Mouse (Mus musculus): ENCODE measurements around the gene Pnliprp2. TPM values are rescaled to one million over a fixed set of nuclear protein-coding genes. Genes with fewer than 3 reads are reported as not detected.

Gene Pnliprp2
- polyA plus RNA-seq, 1 experiment from 2014 or later = 0.10 TPM

DNA sequence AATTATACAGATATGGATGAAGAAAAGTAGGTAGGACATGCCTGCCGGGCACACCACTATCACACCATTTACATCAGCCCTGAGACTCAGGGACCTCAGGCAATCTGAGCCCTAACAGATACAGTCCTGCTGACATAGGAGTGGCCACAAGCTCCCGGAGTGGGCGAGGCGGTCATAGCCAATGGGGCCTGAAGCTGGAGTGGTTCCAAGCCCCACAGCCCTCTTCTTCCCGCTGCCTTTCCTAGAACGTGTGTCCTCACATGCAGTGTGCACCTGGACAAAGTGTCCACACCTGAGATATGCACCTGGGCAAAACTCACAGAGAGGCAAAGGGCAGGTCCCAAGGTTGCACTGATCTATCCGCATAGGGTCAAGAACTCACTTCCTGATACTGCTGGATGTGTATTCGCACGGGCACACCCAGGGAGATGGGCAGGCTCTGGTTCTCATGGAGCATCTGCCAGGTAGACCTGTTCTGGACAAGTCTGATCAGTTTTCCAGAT lies 12.0 kb upstream of the Pnliprp2 start:
- WGBS = 85% methylated on average over 9 of the region's 9 CpGs

DNA sequence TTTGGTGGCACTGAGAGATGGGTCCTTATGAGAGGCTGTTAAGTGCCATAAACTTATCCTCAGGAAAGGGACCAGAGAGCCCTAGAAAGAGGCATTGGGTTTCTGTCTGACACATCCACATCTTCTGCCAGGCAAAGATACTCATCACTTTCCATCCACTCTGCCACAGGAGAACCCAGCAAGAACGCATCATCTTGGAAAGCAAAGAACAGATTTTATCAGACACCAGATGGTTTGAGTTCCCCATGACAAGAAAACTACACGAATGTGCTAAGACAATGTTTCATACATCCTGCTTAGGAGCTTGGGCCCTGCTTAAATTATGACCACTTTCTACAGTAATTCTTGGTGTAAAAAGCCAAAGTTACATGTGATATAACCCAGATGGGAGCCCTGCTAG lies 8.7 kb upstream of the Pnliprp2 start:
- ATAC-seq (ENCODE audit: insufficient number of reproducible peaks, low FRiP score) = no peak

More for the DNA sequence above, 12.0 kb upstream of the Pnliprp2 start:
- H3K4me1 ChIP-seq (replicated peaks) = no peaks in the 10 kb centered on the region
- H3K9me3 ChIP-seq (replicated peaks) = no peaks in the 10 kb centered on the region
- no peak overlapping the region for H3K9ac ChIP-seq
- no peak overlapping the region for H3K4me2 ChIP-seq
- no peak for ATAC-seq (ENCODE audit: insufficient number of reproducible peaks, low FRiP score)
- no peaks in the 10 kb centered on the region for H3K36me3 ChIP-seq
- H3K27ac ChIP-seq (ENCODE audit: poor library complexity, severe bottlenecking) = no peak overlapping the region
- H3K27me3 ChIP-seq (replicated peaks) = no peaks in the 10 kb centered on the region; the same call in 1 of the 2 replicates
- no peak overlapping the region for H3K4me3 ChIP-seq

DNA sequence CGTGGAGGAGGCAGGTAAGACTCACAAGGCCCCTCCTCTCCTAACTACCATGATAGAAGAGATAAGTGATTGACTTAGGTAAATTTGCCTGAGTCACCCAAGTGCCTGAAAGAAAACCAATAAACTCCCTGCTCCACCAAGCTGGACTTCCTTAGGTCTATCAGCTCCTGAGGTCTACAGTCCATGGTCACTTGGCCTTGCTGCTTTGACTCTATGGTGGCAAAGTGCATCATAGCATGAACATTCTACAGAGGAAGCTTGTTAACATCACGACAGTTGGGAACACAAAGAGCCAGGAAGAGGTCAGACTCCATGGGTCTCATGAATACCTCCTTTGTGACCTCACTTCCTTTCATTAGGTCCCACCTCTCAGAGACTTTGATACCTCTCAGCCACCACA lies 8.0 kb upstream of the Pnliprp2 start:
- H3K36me3 ChIP-seq = no peaks in the 10 kb centered on the region
- no peak overlapping the region for H3K4me3 ChIP-seq
- no peak overlapping the region for H3K9ac ChIP-seq
- H3K4me1 ChIP-seq (replicated peaks) = no peaks in the 10 kb centered on the region
- no peak overlapping the region for H3K27ac ChIP-seq (ENCODE audit: poor library complexity, severe bottlenecking)
- no peaks in the 10 kb centered on the region; the same call in 1 of the 2 replicates for H3K27me3 ChIP-seq (replicated peaks)
- no peak overlapping the region for H3K4me2 ChIP-seq
- no peak for ATAC-seq (ENCODE audit: insufficient number of reproducible peaks, low FRiP score)
- 58% methylated on average over 2 of the region's 2 CpGs for WGBS
- H3K9me3 ChIP-seq (replicated peaks) = 0 out of 2 replicates have a peak, but pooled peaks cover 8% of the 10 kb centered on the region

More for the DNA sequence above, 8.7 kb upstream of the Pnliprp2 start:
- H3K4me3 ChIP-seq = no peak overlapping the region
- H3K4me1 ChIP-seq (replicated peaks) = no peaks in the 10 kb centered on the region
- 65% methylated on average over 2 of the region's 2 CpGs for WGBS
- H3K27ac ChIP-seq (ENCODE audit: poor library complexity, severe bottlenecking) = no peak overlapping the region
- H3K36me3 ChIP-seq = no peaks in the 10 kb centered on the region
- H3K4me2 ChIP-seq = no peak overlapping the region
- 0 out of 2 replicates have a peak, but pooled peaks cover 4% of the 10 kb centered on the region for H3K9me3 ChIP-seq (replicated peaks)
- H3K9ac ChIP-seq = no peak overlapping the region
- no peaks in the 10 kb centered on the region; the same call in 1 of the 2 replicates for H3K27me3 ChIP-seq (replicated peaks)

DNA sequence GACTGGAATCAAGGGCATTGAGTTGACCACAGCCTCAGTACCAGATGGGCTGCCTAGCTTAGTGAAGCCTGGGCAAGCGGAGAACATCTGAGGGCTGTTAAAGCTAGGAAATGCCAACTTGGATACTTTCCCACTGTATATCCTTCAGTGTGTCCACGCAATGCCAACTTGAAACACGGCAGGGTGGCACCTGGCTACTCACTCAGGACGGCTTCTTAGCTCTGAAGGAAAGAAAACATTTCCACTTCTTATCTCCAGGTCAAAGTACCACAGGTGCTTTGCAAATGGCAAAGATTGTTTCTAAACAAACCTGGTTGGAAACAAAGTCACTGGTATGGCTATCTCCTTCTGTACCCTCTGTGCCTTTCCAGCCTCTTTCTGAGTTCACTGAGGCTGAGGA lies 648 bp upstream of the Pnliprp2 start:
- WGBS = 82% methylated on average over 4 of the region's 4 CpGs
- ATAC-seq (ENCODE audit: insufficient number of reproducible peaks, low FRiP score) = no peak
- Histone ChIP-seq H3K4me2 (no peak overlapping the region), H3K27ac (ENCODE audit: poor library complexity, severe bottlenecking) (no peak overlapping the region), H3K27me3 (replicated peaks) (peaks cover 5% of the 10 kb centered on the region; the same call in 1 of the 2 replicates), H3K9ac (no peak overlapping the region), H3K9me3 (replicated peaks) (0 out of 2 replicates have a peak, but pooled peaks cover 10% of the 10 kb centered on the region), H3K36me3 (no peaks in the 10 kb centered on the region), H3K4me1 (replicated peaks) (peaks cover 4% of the 10 kb centered on the region; the same call in 1 of the 2 replicates), H3K4me3 (no peak overlapping the region)

DNA sequence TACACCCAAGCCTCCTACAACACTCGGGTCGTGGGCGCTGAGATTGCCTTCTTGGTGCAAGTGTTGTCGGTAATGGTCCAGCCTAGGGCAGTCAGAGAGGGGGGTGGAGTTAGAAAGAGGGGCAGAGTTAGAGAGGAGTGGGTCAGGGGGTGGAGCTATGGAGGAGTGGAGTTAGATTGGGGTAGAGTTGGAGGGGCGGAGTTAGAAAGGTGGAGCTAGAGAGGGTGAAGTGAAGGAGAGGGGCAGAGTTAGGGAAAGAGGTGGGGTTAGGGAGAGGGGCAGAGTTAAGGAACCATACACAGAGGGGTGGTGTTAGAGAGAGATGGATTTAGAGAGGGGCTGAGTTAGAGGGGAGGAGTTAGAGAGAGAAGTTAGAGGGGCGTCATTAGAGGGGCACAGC lies 2.8 kb downstream of the Pnliprp2 start:
- no peak overlapping the region for H3K27ac ChIP-seq (ENCODE audit: poor library complexity, severe bottlenecking)
- no peak; the same call in 1 of the 2 replicates for ATAC-seq (ENCODE audit: insufficient number of reproducible peaks, low FRiP score)
- H3K4me3 ChIP-seq = no peak overlapping the region
- no peaks in the 10 kb centered on the region for H3K36me3 ChIP-seq
- no peaks in the 10 kb centered on the region for H3K9me3 ChIP-seq (replicated peaks)
- H3K4me2 ChIP-seq = no peak overlapping the region
- peaks cover 5% of the 10 kb centered on the region; the same call in 1 of the 2 replicates for H3K27me3 ChIP-seq (replicated peaks)
- peaks cover 4% of the 10 kb centered on the region; the same call in 1 of the 2 replicates for H3K4me1 ChIP-seq (replicated peaks)
- 21% methylated on average over 6 of the region's 6 CpGs for WGBS
- H3K9ac ChIP-seq = no peak overlapping the region

DNA sequence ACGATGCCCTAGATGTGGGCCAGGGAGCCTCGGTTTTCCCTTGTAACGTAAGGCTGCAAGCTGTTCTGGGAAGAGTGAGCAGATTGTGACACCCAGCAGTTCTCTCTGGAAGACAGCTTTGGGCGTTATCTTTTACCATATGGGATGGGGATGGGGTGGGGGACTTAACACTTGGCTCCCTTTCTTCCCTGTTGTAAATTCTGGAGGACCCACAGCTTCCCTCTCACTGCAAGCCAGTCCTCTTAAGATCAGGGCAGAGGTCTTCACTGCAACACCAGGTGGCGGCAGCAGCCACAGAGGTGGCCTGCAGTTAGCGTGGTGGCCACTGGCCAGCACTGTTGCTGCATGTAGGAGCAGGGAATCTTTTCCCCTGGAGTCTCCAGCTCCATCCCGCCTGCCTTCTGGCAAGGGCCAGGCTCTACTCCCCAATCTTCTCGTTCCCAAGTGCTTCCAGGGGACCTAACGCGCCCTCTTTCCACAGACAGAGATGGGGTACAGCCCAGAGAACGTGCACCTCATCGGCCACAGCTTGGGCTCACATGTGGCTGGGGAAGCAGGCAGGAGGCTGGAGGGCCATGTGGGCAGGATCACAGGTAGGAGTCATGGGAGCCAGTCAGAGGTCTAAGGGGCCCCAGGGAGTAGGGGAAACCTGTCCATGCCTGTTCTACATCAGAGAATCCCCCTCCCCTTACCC lies 3.5 kb downstream of the Pnliprp2 start:
- ATAC-seq (ENCODE audit: insufficient number of reproducible peaks, low FRiP score) = peak; percentile 78; the same call in 1 of the 2 replicates
- H3K36me3 ChIP-seq = no peaks in the 10 kb centered on the region
- no peak overlapping the region for H3K9ac ChIP-seq
- H3K9me3 ChIP-seq (replicated peaks) = no peaks in the 10 kb centered on the region
- no peak overlapping the region for H3K4me3 ChIP-seq
- no peak overlapping the region for H3K27ac ChIP-seq (ENCODE audit: poor library complexity, severe bottlenecking)
- H3K4me1 ChIP-seq (replicated peaks) = peaks cover 4% of the 10 kb centered on the region; the same call in 1 of the 2 replicates
- 9% methylated on average over 12 of the region's 12 CpGs for WGBS
- H3K27me3 ChIP-seq (replicated peaks) = peaks cover 5% of the 10 kb centered on the region; the same call in 1 of the 2 replicates
- no peak overlapping the region for H3K4me2 ChIP-seq

DNA sequence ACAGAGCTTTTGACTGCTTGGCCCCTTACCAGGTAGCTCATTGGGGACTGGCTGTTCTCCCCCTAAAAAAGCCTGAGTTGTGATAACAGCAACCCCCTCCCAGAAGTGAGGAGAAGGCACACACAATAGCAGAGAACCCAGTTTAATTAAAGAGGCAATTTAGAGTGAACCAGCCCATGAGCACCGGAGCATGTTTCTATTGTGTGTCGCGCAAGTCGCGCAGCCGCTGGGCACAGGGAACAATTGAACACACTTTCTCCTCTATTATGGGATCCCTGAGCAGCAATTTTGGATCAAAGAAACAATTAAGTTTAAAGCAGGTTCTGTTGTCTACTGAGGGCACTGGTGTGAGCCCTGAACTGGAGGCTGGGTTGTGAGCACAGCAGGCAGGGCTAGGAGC lies 7.8 kb downstream of the Pnliprp2 start:
- no peak overlapping the region for H3K4me2 ChIP-seq
- H3K36me3 ChIP-seq = no peaks in the 10 kb centered on the region
- peaks cover 9% of the 10 kb centered on the region; the same call in 1 of the 2 replicates for H3K27me3 ChIP-seq (replicated peaks)
- H3K4me1 ChIP-seq (replicated peaks) = peaks cover 7% of the 10 kb centered on the region
- no peaks in the 10 kb centered on the region for H3K9me3 ChIP-seq (replicated peaks)
- no peak for ATAC-seq (ENCODE audit: insufficient number of reproducible peaks, low FRiP score)
- no peak overlapping the region for H3K27ac ChIP-seq (ENCODE audit: poor library complexity, severe bottlenecking)
- WGBS = 97% methylated on average over 6 of the region's 6 CpGs
- no peak overlapping the region for H3K9ac ChIP-seq
- no peak overlapping the region for H3K4me3 ChIP-seq

DNA sequence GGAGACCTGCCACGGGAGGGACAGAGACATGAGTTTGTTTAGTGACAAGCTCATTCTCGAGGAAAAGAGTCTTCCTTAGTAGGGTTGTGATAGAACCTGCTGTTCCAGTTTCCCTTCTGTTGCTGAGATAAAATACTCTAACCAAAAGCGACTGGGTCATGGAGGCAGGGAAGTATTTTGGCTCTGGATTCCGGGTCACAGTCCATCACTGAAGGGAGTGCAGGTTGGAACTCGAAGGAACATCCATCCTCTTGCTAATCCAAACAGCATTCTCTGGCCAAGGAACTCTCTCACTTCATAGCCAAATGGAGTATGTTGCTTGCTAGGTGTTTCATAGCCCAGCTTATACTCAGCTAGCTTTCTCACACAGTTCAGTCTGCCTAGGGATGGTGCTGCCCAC lies 16.9 kb downstream of the Pnliprp2 start:
- Histone ChIP-seq H3K4me1 (replicated peaks) (peaks cover 3% of the 10 kb centered on the region; the same call in 1 of the 2 replicates), H3K27ac (ENCODE audit: poor library complexity, severe bottlenecking) (no peak overlapping the region), H3K9me3 (replicated peaks) (no peaks in the 10 kb centered on the region), H3K9ac (no peak overlapping the region), H3K27me3 (replicated peaks) (no peaks in the 10 kb centered on the region), H3K4me3 (no peak overlapping the region), H3K4me2 (no peak overlapping the region), H3K36me3 (no peaks in the 10 kb centered on the region)
- no peak for ATAC-seq (ENCODE audit: insufficient number of reproducible peaks, low FRiP score)
- 63% methylated on average over 5 of the region's 5 CpGs for WGBS

DNA sequence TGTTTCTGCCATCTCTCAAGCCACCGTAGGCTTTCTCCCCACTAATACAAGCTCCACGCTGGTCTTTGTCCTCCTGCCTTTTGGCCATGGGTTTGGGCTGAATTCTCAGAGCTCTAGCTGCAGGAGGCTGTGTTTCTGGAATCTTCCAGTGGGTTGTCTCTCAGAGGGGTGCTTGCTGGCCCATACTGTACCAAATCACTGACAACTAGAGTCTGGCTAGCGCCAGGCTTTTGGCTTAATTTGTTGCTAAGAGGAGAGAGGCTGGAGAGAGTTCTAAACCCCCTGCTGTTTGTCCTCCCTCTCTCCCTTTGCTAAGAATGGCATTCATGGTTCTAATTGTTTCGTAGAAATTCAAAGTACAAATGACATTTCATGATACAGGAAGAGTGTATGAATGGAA lies 22.0 kb downstream of the Pnliprp2 start:
- no peak overlapping the region for H3K9ac ChIP-seq
- 71% methylated on average over 4 of the region's 4 CpGs for WGBS
- ATAC-seq (ENCODE audit: insufficient number of reproducible peaks, low FRiP score) = no peak
- H3K36me3 ChIP-seq = no peaks in the 10 kb centered on the region
- no peak overlapping the region for H3K27ac ChIP-seq (ENCODE audit: poor library complexity, severe bottlenecking)
- no peak overlapping the region for H3K4me2 ChIP-seq
- no peaks in the 10 kb centered on the region for H3K9me3 ChIP-seq (replicated peaks)
- 0 out of 2 replicates have a peak, but pooled peaks cover 3% of the 10 kb centered on the region for H3K4me1 ChIP-seq (replicated peaks)
- no peaks in the 10 kb centered on the region for H3K27me3 ChIP-seq (replicated peaks)
- no peak overlapping the region for H3K4me3 ChIP-seq

DNA sequence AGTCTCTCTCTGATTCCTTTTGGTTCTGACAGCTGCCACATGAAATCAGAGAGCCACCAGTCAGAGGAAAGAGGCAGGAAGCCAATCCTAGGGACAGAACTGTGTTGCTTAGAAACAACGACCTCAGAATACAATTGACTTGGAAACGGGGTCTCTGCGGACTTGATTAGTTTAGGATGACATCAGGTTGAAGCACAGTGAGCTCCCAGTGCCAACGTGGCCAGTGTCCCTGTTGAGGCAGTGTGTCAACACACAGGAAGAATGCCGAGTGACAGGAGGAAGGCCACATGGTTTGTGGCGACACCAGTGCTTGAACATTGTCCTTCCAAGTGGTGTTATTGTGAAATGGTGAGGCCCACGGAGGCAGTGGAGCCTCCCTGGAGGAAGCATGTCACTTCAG lies 24.4 kb downstream of the Pnliprp2 start:
- H3K4me3 ChIP-seq = no peak overlapping the region
- H3K9me3 ChIP-seq (replicated peaks) = no peaks in the 10 kb centered on the region
- no peak overlapping the region for H3K9ac ChIP-seq
- 0 out of 2 replicates have a peak, but pooled peaks cover 3% of the 10 kb centered on the region for H3K4me1 ChIP-seq (replicated peaks)
- ATAC-seq (ENCODE audit: insufficient number of reproducible peaks, low FRiP score) = no peak
- no peaks in the 10 kb centered on the region for H3K27me3 ChIP-seq (replicated peaks)
- H3K4me2 ChIP-seq = no peak overlapping the region
- no peaks in the 10 kb centered on the region for H3K36me3 ChIP-seq
- H3K27ac ChIP-seq (ENCODE audit: poor library complexity, severe bottlenecking) = no peak overlapping the region
- 36% methylated on average over 7 of the region's 7 CpGs for WGBS

DNA sequence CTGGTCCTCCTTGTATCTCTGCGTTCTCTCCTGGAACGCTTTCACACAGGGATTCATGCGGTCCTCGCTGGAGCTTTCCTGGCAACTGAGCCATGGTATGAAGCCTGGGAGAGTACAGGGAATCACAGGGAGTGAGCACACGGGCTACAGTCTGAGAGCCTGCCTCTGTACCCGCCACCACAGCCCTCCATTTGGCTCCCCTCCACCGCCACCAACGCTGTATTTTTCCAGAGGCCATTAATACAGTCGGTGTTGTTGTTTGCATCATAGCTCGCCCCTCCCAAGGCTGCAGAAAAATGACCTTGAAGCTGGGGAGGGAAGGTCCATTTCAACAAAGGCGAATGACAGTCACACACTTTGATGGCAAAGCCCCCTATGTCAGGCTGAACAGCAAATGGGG lies 29.7 kb downstream of the Pnliprp2 start:
- Histone ChIP-seq H3K4me2 (no peak overlapping the region), H3K4me3 (no peak overlapping the region), H3K9ac (no peak overlapping the region), H3K36me3 (no peaks in the 10 kb centered on the region), H3K4me1 (replicated peaks) (peaks cover 2% of the 10 kb centered on the region; the same call in 1 of the 2 replicates), H3K9me3 (replicated peaks) (no peaks in the 10 kb centered on the region), H3K27me3 (replicated peaks) (no peaks in the 10 kb centered on the region), H3K27ac (ENCODE audit: poor library complexity, severe bottlenecking) (no peak overlapping the region)
- no peak for ATAC-seq (ENCODE audit: insufficient number of reproducible peaks, low FRiP score)
- 74% methylated on average over 11 of the region's 11 CpGs for WGBS

All from heart, embryonic 12.5 days (tissue).